Mouse (Mus musculus): ENCODE data around the gene Lypd4. TPM values are rescaled to one million over a fixed set of nuclear protein-coding genes. Genes with fewer than 3 reads are reported as not detected.
"Not testable (repeated sequence)": the region's sequence is repeated elsewhere in the genome, so short reads cannot be mapped to it uniquely, and the experiment has no call there.

The Lypd4 gene
- polyA plus RNA-seq, 1 experiment from 2014 or later, result not detected

GRCm38 (mm10) chr7:24902630-24903443 lies 33.1 kb upstream of the Lypd4 start, which contains the start of gene Arhgef1:
Gene Arhgef1, plus strand, starts transcription at chr7:24902912.
- Histone ChIP-seq H3K4me1 (ENCODE audit: control insufficient read depth, low read depth, low read length) (peaks cover 47% of the 10 kb centered on the region), H3K9me3 (replicated peaks; ENCODE audit: control insufficient read depth, low read length) (no peaks in the 10 kb centered on the region), H3K9ac (ENCODE audit: low read depth, low read length) (peak within 1 kb of the TSS; percentile 74), H3K4me2 (ENCODE audit: low read depth, low read length) (peak within 1 kb of the TSS; percentile 82), H3K27me3 (ENCODE audit: control insufficient read depth, insufficient read depth, low read depth, low read length) (no peaks in the 10 kb centered on the region), H3K4me3 (ENCODE audit: low read depth, low read length) (peak within 1 kb of the TSS; percentile 77), H3K36me3 (ENCODE audit: control insufficient read depth, insufficient read depth) (peaks cover under 1% of the 10 kb centered on the region), H3K27ac (ENCODE audit: low read length) (peak within 1 kb of the TSS; percentile 91)
- peak; percentile 56 for ATAC-seq (ENCODE audit: low read depth)
- WGBS (ENCODE audit: insufficient replicate concordance), result 3% methylated on average over 44 of the region's 68 CpGs

GRCm38 (mm10) chr7:24902264-24902629 lies 32.5 kb upstream of the Lypd4 start:
- H3K4me2 ChIP-seq (ENCODE audit: low read depth, low read length), result peak overlapping the region; percentile 82
- H3K36me3 ChIP-seq (ENCODE audit: control insufficient read depth, insufficient read depth), result no peaks in the 10 kb centered on the region
- 16% methylated on average over 2 of the region's 2 CpGs for WGBS (ENCODE audit: insufficient replicate concordance)
- peak overlapping the region; percentile 91 for H3K27ac ChIP-seq (ENCODE audit: low read length)
- no peaks in the 10 kb centered on the region for H3K9me3 ChIP-seq (replicated peaks; ENCODE audit: control insufficient read depth, low read length)
- peak overlapping the region; percentile 77 for H3K4me3 ChIP-seq (ENCODE audit: low read depth, low read length)
- ATAC-seq (ENCODE audit: low read depth), result no peak
- peak overlapping the region; percentile 74 for H3K9ac ChIP-seq (ENCODE audit: low read depth, low read length)
- H3K4me1 ChIP-seq (ENCODE audit: control insufficient read depth, low read depth, low read length), result peaks cover 44% of the 10 kb centered on the region
- H3K27me3 ChIP-seq (ENCODE audit: control insufficient read depth, insufficient read depth, low read depth, low read length), result no peaks in the 10 kb centered on the region

DNA sequence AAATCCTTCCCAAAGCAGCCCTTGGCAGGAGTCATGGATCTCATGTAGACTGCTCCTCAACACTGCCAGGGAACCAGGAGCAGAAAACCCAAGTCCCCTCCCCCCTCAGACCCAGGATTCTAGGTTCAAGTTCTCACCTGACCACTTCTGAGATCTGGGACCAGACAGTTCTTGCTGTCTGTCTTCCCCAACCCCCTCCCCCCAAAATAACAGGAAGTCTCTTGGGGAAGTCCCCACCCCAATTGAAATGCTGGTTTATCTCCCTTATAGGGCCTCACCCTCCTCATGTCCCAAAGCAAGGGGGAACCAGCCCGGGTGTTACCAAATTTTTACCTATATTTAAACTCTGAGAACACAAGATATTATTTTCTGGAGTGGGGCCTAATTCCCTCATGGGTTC lies 32.1 kb upstream of the Lypd4 start:
- Histone ChIP-seq H3K9ac (ENCODE audit: low read depth, low read length) (peak overlapping the region; percentile 74; the same call in 1 of the 2 replicates), H3K4me1 (ENCODE audit: control insufficient read depth, low read depth, low read length) (peaks cover 40% of the 10 kb centered on the region)

GRCm38 (mm10) chr7:24901114-24901513 lies 31.4 kb upstream of the Lypd4 start:
- H3K4me2 ChIP-seq (ENCODE audit: low read depth, low read length), result no peak overlapping the region
- no peak overlapping the region for H3K9ac ChIP-seq (ENCODE audit: low read depth, low read length)
- WGBS (ENCODE audit: insufficient replicate concordance), result 31% methylated on average over 6 of the region's 6 CpGs
- H3K36me3 ChIP-seq (ENCODE audit: control insufficient read depth, insufficient read depth), result no peaks in the 10 kb centered on the region
- no peaks in the 10 kb centered on the region for H3K27me3 ChIP-seq (ENCODE audit: control insufficient read depth, insufficient read depth, low read depth, low read length)
- ATAC-seq (ENCODE audit: low read depth), result no peak
- H3K9me3 ChIP-seq (replicated peaks; ENCODE audit: control insufficient read depth, low read length), result no peaks in the 10 kb centered on the region
- 0 out of 2 replicates have a peak overlapping the region, but pooled peaks have one; percentile 2 for H3K27ac ChIP-seq (ENCODE audit: low read length)
- no peak overlapping the region for H3K4me3 ChIP-seq (ENCODE audit: low read depth, low read length)
- H3K4me1 ChIP-seq (ENCODE audit: control insufficient read depth, low read depth, low read length), result peaks cover 33% of the 10 kb centered on the region

More for the DNA sequence above, 32.1 kb upstream of the Lypd4 start:
- Histone ChIP-seq H3K36me3 (ENCODE audit: control insufficient read depth, insufficient read depth) (no peaks in the 10 kb centered on the region), H3K27me3 (ENCODE audit: control insufficient read depth, insufficient read depth, low read depth, low read length) (no peaks in the 10 kb centered on the region), H3K27ac (ENCODE audit: low read length) (peak overlapping the region; percentile 91), H3K4me3 (ENCODE audit: low read depth, low read length) (peak overlapping the region; percentile 77; the same call in 1 of the 2 replicates), H3K4me2 (ENCODE audit: low read depth, low read length) (peak overlapping the region; percentile 82), H3K9me3 (replicated peaks; ENCODE audit: control insufficient read depth, low read length) (no peaks in the 10 kb centered on the region)
- no peak for ATAC-seq (ENCODE audit: low read depth)
- 10% methylated on average over 1 of the region's 1 CpGs for WGBS (ENCODE audit: insufficient replicate concordance)

DNA sequence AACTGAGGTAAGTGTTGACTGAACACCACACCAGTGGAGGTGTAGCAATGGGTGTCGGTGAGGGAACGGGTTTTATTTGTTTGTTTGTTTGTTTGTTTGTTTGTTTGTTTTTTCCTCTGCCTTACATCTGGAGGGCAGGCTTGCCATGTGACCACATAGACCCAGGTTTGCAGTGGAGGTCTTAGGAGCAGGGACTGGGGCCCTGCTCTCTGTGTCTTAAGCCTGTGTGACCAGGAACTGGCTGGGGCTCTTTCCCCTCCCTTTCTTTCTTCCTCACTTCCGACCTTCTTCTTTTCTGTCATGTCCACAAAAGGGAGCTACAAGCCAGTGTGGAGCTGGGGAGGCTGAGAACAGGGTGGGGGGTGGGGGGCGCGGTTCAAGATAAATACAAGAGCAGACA lies 28.2 kb upstream of the Lypd4 start:
- H3K27me3 ChIP-seq (ENCODE audit: control insufficient read depth, insufficient read depth, low read depth, low read length), result no peaks in the 10 kb centered on the region
- no peak overlapping the region for H3K27ac ChIP-seq (ENCODE audit: low read length)
- no peak overlapping the region for H3K9ac ChIP-seq (ENCODE audit: low read depth, low read length)
- H3K4me1 ChIP-seq (ENCODE audit: control insufficient read depth, low read depth, low read length), result peaks cover 13% of the 10 kb centered on the region
- no peaks in the 10 kb centered on the region for H3K9me3 ChIP-seq (replicated peaks; ENCODE audit: control insufficient read depth, low read length)
- no peaks in the 10 kb centered on the region for H3K36me3 ChIP-seq (ENCODE audit: control insufficient read depth, insufficient read depth)
- ATAC-seq (ENCODE audit: low read depth), result no peak
- no peak overlapping the region for H3K4me3 ChIP-seq (ENCODE audit: low read depth, low read length)
- H3K4me2 ChIP-seq (ENCODE audit: low read depth, low read length), result no peak overlapping the region
- 68% methylated on average over 5 of the region's 5 CpGs for WGBS (ENCODE audit: insufficient replicate concordance)

DNA sequence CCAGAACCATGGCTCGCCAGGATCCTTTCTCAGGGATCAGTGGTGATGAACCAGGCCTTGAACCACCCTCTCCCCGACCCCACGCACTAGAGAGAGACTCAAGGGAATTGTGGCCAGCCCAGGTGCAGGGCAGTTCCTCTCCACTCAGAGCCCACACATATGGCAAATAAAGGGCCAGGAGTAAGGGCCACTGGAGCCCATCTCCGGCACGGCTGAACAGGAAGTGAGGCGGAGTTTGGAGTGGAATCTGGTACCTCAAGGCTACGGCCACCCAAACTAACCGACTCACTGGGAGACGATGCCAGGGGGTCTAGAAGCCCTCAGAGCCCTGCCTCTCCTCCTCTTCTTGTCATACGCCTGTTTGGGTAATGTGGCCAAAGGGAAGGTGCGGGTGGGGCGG lies 27.5 kb upstream of the Lypd4 start, which contains the start of gene Cd79a:
Gene Cd79a (plus strand): TSS at position 158 of the 400 bp plus-strand sequence.
- 55% methylated on average over 12 of the region's 12 CpGs for WGBS (ENCODE audit: insufficient replicate concordance)
- peaks cover 6% of the 10 kb centered on the region for H3K4me1 ChIP-seq (ENCODE audit: control insufficient read depth, low read depth, low read length)
- peak; percentile 38; the same call in 1 of the 2 replicates for ATAC-seq (ENCODE audit: low read depth)
- H3K36me3 ChIP-seq (ENCODE audit: control insufficient read depth, insufficient read depth), result no peaks in the 10 kb centered on the region
- no peak within 1 kb of the TSS for H3K9ac ChIP-seq (ENCODE audit: low read depth, low read length)
- H3K4me2 ChIP-seq (ENCODE audit: low read depth, low read length), result no peak within 1 kb of the TSS
- H3K27me3 ChIP-seq (ENCODE audit: control insufficient read depth, insufficient read depth, low read depth, low read length), result no peaks in the 10 kb centered on the region
- H3K4me3 ChIP-seq (ENCODE audit: low read depth, low read length), result no peak within 1 kb of the TSS
- no peak within 1 kb of the TSS for H3K27ac ChIP-seq (ENCODE audit: low read length)
- no peaks in the 10 kb centered on the region for H3K9me3 ChIP-seq (replicated peaks; ENCODE audit: control insufficient read depth, low read length)

GRCm38 (mm10) chr7:24896269-24896668 lies 26.5 kb upstream of the Lypd4 start:
- Histone ChIP-seq H3K4me3 (ENCODE audit: low read depth, low read length) (no peak overlapping the region), H3K9me3 (replicated peaks; ENCODE audit: control insufficient read depth, low read length) (no peaks in the 10 kb centered on the region), H3K9ac (ENCODE audit: low read depth, low read length) (no peak overlapping the region), H3K27me3 (ENCODE audit: control insufficient read depth, insufficient read depth, low read depth, low read length) (no peaks in the 10 kb centered on the region), H3K36me3 (ENCODE audit: control insufficient read depth, insufficient read depth) (no peaks in the 10 kb centered on the region), H3K4me1 (ENCODE audit: control insufficient read depth, low read depth, low read length) (no peaks in the 10 kb centered on the region; the same call in 1 of the 2 replicates), H3K4me2 (ENCODE audit: low read depth, low read length) (no peak overlapping the region), H3K27ac (ENCODE audit: low read length) (no peak overlapping the region)
- ATAC-seq (ENCODE audit: low read depth), result no peak
- WGBS (ENCODE audit: insufficient replicate concordance), result 79% methylated on average over 8 of the region's 8 CpGs

DNA sequence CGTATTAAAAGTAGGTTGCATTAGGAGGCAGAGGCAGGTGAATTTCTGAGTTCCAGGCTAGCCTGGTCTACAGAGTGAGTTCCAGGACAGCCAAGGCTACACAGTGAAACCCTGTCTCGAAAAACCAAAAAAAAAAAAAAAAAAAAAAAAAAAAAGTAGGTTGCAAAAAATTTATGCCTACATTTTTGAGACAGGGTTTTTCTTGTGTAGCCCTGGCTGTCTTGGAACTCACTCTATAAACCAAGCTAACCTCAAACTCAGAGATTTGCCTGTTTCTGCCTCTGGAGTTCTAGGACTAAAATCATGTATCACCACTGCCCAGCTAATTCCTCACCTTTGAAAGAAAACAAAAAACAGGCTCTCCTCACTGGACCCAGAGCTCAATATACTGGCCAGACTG lies 26.0 kb upstream of the Lypd4 start:
- H3K9ac ChIP-seq (ENCODE audit: low read depth, low read length); H3K27me3 ChIP-seq (ENCODE audit: control insufficient read depth, insufficient read depth, low read depth, low read length); H3K4me3 ChIP-seq (ENCODE audit: low read depth, low read length); H3K4me2 ChIP-seq (ENCODE audit: low read depth, low read length); H3K9me3 ChIP-seq (replicated peaks; ENCODE audit: control insufficient read depth, low read length); H3K27ac ChIP-seq (ENCODE audit: low read length); H3K36me3 ChIP-seq (ENCODE audit: control insufficient read depth, insufficient read depth); H3K4me1 ChIP-seq (ENCODE audit: control insufficient read depth, low read depth, low read length); ATAC-seq (ENCODE audit: low read depth): not testable (repeated sequence)
- 69% methylated on average over 2 of the region's 2 CpGs for WGBS (ENCODE audit: insufficient replicate concordance)

DNA sequence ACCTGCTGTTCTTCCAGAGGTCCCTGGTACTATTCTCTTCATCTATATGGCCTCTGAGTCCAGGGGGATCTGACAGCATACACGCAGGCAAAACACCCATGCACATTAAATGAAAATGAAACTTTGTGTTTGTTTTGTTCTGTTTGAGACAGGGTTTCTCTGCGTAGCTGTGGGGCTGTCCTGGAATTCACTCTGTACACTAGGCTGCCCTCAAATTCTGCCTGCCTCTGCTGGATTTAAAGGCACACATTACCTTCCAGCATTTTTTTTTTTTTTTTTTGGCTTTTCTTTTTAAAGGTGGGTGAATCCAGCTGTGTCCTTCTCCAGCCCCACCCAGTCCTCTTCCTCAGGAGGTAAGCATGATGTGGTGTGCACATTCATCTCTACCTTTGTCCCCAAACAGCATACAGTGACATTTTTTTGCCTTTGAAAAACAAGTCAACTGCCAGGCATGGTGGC lies 22.4 kb upstream of the Lypd4 start:
- Histone ChIP-seq H3K9ac (ENCODE audit: low read depth, low read length) (no peak overlapping the region), H3K27ac (ENCODE audit: low read length) (no peak overlapping the region)

More for the DNA sequence above, 22.4 kb upstream of the Lypd4 start:
- Histone ChIP-seq H3K4me3 (ENCODE audit: low read depth, low read length) (no peak overlapping the region), H3K9me3 (replicated peaks; ENCODE audit: control insufficient read depth, low read length) (no peaks in the 10 kb centered on the region), H3K4me1 (ENCODE audit: control insufficient read depth, low read depth, low read length) (peaks cover 9% of the 10 kb centered on the region), H3K4me2 (ENCODE audit: low read depth, low read length) (no peak overlapping the region), H3K36me3 (ENCODE audit: control insufficient read depth, insufficient read depth) (peaks cover 32% of the 10 kb centered on the region), H3K27me3 (ENCODE audit: control insufficient read depth, insufficient read depth, low read depth, low read length) (no peaks in the 10 kb centered on the region)
- WGBS (ENCODE audit: insufficient replicate concordance), result 61% methylated on average over 2 of the region's 2 CpGs
- no peak for ATAC-seq (ENCODE audit: low read depth)

Data from liver, embryonic 16.5 days (tissue).